Mouse (Mus musculus): Measurements from ENCODE around the gene Grik3. TPM values are rescaled to one million over a fixed set of nuclear protein-coding genes. Genes with fewer than 3 reads are reported as not detected.

Gene Grik3
- polyA plus RNA-seq, 1 experiment = 0.09 TPM

DNA sequence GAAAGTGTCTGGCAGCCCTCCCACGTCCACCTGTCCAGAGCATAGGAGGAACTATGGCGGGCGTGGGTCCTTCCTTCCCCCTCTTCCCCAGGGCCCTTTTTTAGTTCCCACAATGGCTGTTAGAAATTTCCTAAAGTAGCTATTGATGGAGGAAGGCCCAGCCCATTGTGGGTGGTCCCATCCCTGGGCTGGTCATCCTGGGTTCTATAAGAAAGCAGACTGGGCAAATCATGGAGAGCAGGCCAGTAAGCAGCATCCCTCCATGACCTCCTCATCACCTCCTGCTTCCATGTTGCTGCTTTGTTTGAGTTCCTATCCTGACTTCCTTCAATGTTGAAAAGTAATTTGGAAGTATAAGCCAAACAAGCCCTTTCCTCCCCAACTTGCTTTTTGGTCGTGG is 269.8 kb downstream of the Grik3 start:
- Histone ChIP-seq H3K27ac (ENCODE audit: insufficient read depth, low read depth, low read length) (no peak overlapping the region), H3K27me3 (replicated peaks; ENCODE audit: control insufficient read depth, insufficient read depth, low read length) (no peaks in the 10 kb centered on the region), H3K4me3 (ENCODE audit: insufficient read depth, low read depth, low read length) (no peak overlapping the region), H3K4me1 (ENCODE audit: control insufficient read depth, insufficient read depth, low read length) (no peaks in the 10 kb centered on the region), H3K36me3 (ENCODE audit: control insufficient read depth, insufficient read depth, low read length) (no peaks in the 10 kb centered on the region)
- TF ChIP-seq POLR2A (IDR thresholded peaks at IDR 0.05; ENCODE audit: low read depth, low read length) = no peak
- TF ChIP-seq CTCF (conservative IDR thresholded peaks at IDR 0.05; ENCODE audit: insufficient read depth, insufficient read length, low read depth, low read length) = no peak
- DNase-seq = no peak
- WGBS = 85% methylated on average over 4 of the region's 4 CpGs

DNA sequence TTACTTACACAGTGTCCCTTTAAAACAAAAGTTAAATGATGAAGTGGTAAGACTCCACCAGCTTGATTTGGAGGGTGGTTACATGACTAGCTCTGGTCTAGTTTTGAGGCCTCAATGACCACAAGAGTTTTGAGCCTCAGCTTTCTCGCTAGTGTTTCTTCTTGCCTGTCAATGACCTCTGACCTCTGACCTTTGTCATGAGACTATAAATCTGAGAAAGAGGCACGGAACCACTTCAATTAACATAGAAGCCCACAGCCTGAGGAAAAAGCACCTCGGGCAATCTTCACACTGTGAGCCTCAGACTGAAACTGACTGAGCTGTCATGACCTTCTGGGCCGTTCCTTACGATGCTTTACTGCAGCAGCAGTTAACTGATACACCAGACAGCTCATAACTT is 272.6 kb downstream of the Grik3 start:
- 24% methylated on average over 5 of the region's 5 CpGs for WGBS

More for the DNA sequence above, 272.6 kb downstream of the Grik3 start:
- Histone ChIP-seq H3K4me3 (ENCODE audit: insufficient read depth, low read depth, low read length) (no peak overlapping the region), H3K36me3 (ENCODE audit: control insufficient read depth, insufficient read depth, low read length) (no peaks in the 10 kb centered on the region), H3K27ac (ENCODE audit: insufficient read depth, low read depth, low read length) (no peak overlapping the region), H3K27me3 (replicated peaks; ENCODE audit: control insufficient read depth, insufficient read depth, low read length) (no peaks in the 10 kb centered on the region), H3K4me1 (ENCODE audit: control insufficient read depth, insufficient read depth, low read length) (no peaks in the 10 kb centered on the region)
- TF ChIP-seq CTCF (conservative IDR thresholded peaks at IDR 0.05; ENCODE audit: insufficient read depth, insufficient read length, low read depth, low read length) = no peak
- no peak for TF ChIP-seq POLR2A (IDR thresholded peaks at IDR 0.05; ENCODE audit: low read depth, low read length)
- DNase-seq = no peak
